Mouse (Mus musculus) intestine, embryonic 16.5 days (tissue): Measurements from ENCODE around the gene Cc2d1a. TPM values are rescaled to one million over a fixed set of nuclear protein-coding genes. Genes with fewer than 3 reads are reported as not detected.
A peak's percentile ranks its signal among the peaks of the same experiment; 100 is the strongest.

ENCODE experiments used
- ATAC-seq: fragments of 200-750 bp; cut with Nextera tagmentation; 2 replicates; pipeline ENCODE4 v1.8.0; 2017; ENCODE audit warnings: moderate TSS enrichment, moderate library complexity
- H3K27ac ChIP-seq: fragments of 300-500 bp; sonication (generic); 2 replicates; pipeline ENCODE4 v1.5.1; 2014; ENCODE audit warnings: mild to moderate bottlenecking, low read length
- H3K27me3 ChIP-seq: fragments of 300-500 bp; sonication (generic); replicated peaks from 2 replicates; pipeline ENCODE4 v1.6.1; 2014; ENCODE audit warnings: low read length, control low read depth, mixed read lengths; ENCODE audit not compliant: control insufficient read depth, insufficient read depth
- H3K36me3 ChIP-seq: fragments of 300-500 bp; sonication (generic); 2 replicates; pipeline ENCODE4 v1.6.1; 2014; ENCODE audit warnings: low read length, control low read depth; ENCODE audit not compliant: control insufficient read depth, insufficient read depth
- H3K4me1 ChIP-seq: fragments of 300-500 bp; sonication (generic); 2 replicates; pipeline ENCODE4 v1.6.1; 2014; ENCODE audit warnings: low read length, control low read depth, mixed read lengths; ENCODE audit not compliant: control insufficient read depth, insufficient read depth
- H3K4me2 ChIP-seq: fragments of 300-500 bp; sonication (generic); 2 replicates; pipeline ENCODE4 v1.6.1; 2014; ENCODE audit warnings: low read depth, low read length, control low read depth
- H3K4me3 ChIP-seq: fragments of 300-500 bp; sonication (generic); 2 replicates; pipeline ENCODE4 v1.5.1; 2014; ENCODE audit warnings: mild to moderate bottlenecking, low read length
- H3K9ac ChIP-seq: fragments of 300-500 bp; sonication (generic); 2 replicates; pipeline ENCODE4 v1.6.1; 2014; ENCODE audit warnings: low read depth, low read length
- H3K9me3 ChIP-seq: fragments of 300-500 bp; sonication (generic); 2 replicates; pipeline ENCODE4 v1.6.1; 2016; ENCODE audit warnings: low read length, control low read depth; ENCODE audit not compliant: control insufficient read depth
- WGBS: fragments of 180-500 bp; shearing (Covaris S2); extraction: QIAGEN DNeasy Blood & Tissue Kit; methylation state at CpG from one replicate; pipeline ENCODE4 v1.1.7; 2014; 5-methylcytosine and 5-hydroxymethylcytosine counted together
- polyA plus RNA-seq: library from polyadenylated mRNA; unstranded; fragments of >200 nt; fragmentation: Nextera tagmentation; extraction: Ambion mirVana; gene quantifications from 2 replicates; pipeline ENCODE4 v1.2.1, GENCODE M21; 2015

Gene Cc2d1a
- polyA plus RNA-seq, 1 experiment from 2014 or later, result 26.0 TPM

- 5% methylated on average over 14 of the region's 14 CpGs for WGBS
- Histone ChIP-seq H3K27me3 (no peaks in the 10 kb centered on the region), H3K27ac (peak overlapping the region; percentile 93), H3K4me1 (peaks cover 20% of the 10 kb centered on the region), H3K9ac (peak overlapping the region; percentile 91), H3K9me3 (no peaks in the 10 kb centered on the region), H3K36me3 (peaks cover 9% of the 10 kb centered on the region), H3K4me3 (peak overlapping the region; percentile 76), H3K4me2 (peak overlapping the region; percentile 86)
- ATAC-seq, result peak; percentile 91
These were observed 391 bp downstream of the Cc2d1a start for GRCm38 (mm10) chr8:84147324-84147766.

DNA sequence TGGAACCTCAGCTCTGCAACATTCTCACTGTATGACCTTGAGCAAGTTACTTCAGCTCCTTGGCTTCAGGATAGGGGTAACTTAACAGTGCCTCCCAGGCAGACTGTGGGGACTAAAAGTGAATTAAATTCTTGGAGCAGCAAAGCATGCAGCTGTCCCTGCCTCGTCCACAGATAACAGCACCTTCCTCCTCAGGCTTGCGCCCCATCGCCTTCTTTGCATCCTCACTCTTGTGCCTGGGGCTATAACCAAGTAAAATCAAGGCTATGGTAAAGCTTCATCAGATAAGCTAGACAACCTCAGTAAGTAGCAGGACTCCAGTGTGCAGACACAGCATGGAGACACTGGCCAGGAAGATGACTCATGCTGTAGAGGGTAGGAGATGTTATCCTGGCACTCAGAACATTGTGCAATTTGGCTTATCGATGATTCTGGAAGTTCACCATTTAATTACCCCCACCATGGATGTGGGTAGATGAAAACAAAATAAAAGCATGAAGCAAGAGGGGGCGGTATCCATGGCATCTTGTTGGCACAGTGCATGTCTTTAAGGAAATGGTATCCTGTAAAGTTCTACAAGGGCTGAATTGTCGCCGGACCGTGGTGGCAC is 3.0 kb downstream of the Cc2d1a start:
- H3K36me3 ChIP-seq, result peaks cover 12% of the 10 kb centered on the region
- H3K4me2 ChIP-seq, result no peak overlapping the region
- H3K27me3 ChIP-seq, result no peaks in the 10 kb centered on the region
- H3K9me3 ChIP-seq, result no peaks in the 10 kb centered on the region
- no peak overlapping the region for H3K9ac ChIP-seq
- 92% methylated on average over 8 of the region's 8 CpGs for WGBS
- H3K4me3 ChIP-seq, result no peak overlapping the region
- ATAC-seq, result no peak
- peaks cover 20% of the 10 kb centered on the region for H3K4me1 ChIP-seq
- H3K27ac ChIP-seq, result no peak overlapping the region

- no peak for ATAC-seq
- peaks cover 29% of the 10 kb centered on the region for H3K36me3 ChIP-seq
- 89% methylated on average over 4 of the region's 4 CpGs for WGBS
- H3K27me3 ChIP-seq, result no peaks in the 10 kb centered on the region
- no peak overlapping the region for H3K4me3 ChIP-seq
- no peak overlapping the region for H3K4me2 ChIP-seq
- no peaks in the 10 kb centered on the region for H3K4me1 ChIP-seq
- no peak overlapping the region for H3K27ac ChIP-seq
- H3K9ac ChIP-seq, result no peak overlapping the region
- H3K9me3 ChIP-seq, result no peaks in the 10 kb centered on the region
These were observed 6.9 kb downstream of the Cc2d1a start for GRCm38 (mm10) chr8:84140838-84141237.

DNA sequence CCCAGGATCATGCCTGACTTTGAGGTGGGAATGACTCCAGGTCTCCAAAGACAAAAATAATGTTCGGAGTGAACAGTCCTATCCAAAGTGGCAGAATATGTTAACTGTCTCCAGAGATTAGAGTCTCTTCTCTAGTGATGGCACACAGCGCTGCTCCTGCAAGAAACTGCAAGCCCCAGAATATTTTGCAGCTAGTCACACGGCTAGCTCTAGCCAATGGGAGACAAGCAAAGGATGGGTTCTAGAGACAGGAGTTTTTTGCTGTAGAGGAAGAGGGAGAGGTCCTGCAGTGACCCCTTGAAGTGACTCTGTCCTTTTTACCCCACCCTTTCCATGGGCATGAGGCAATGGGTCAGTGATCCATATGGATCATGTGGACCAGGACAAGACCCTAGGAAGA is 9.9 kb downstream of the Cc2d1a start:
- Histone ChIP-seq H3K4me3 (no peak overlapping the region), H3K36me3 (peaks cover 31% of the 10 kb centered on the region), H3K4me2 (no peak overlapping the region), H3K27ac (no peak overlapping the region), H3K27me3 (no peaks in the 10 kb centered on the region), H3K4me1 (no peaks in the 10 kb centered on the region), H3K9me3 (no peaks in the 10 kb centered on the region), H3K9ac (no peak overlapping the region)
- WGBS, result 85% methylated on average over 3 of the region's 3 CpGs
- ATAC-seq, result no peak

DNA sequence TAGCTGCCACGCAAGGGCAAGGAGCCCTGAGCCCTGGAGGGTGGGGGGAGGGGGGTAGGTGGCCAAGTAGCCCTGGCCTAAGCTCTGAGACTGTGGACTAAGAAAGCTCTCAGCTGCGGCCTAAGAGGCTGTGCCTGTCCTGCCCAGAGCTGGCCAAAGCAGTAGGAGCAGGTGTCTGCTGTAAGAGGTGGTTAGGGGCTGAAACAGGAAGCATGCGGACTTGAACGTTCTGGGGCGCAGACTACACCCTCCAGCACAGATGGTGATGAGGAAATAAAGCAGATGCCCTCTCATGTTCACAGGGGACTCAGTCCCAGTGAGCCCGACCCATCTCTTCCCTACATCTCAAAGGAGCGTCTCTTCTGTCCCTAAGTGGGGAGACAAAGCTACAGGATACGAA is 15.5 kb downstream of the Cc2d1a start:
- Histone ChIP-seq H3K27ac (no peak overlapping the region), H3K9me3 (no peaks in the 10 kb centered on the region), H3K36me3 (peaks cover 20% of the 10 kb centered on the region), H3K9ac (no peak overlapping the region), H3K4me3 (no peak overlapping the region), H3K27me3 (no peaks in the 10 kb centered on the region), H3K4me2 (no peak overlapping the region), H3K4me1 (no peaks in the 10 kb centered on the region)
- 90% methylated on average over 8 of the region's 8 CpGs for WGBS
- ATAC-seq, result no peak

GRCm38 (mm10) chr8:84130806-84131205 is 16.9 kb downstream of the Cc2d1a start:
- Histone ChIP-seq H3K4me1 (no peaks in the 10 kb centered on the region), H3K9ac (no peak overlapping the region), H3K4me3 (no peak overlapping the region), H3K27me3 (no peaks in the 10 kb centered on the region), H3K27ac (no peak overlapping the region), H3K9me3 (no peaks in the 10 kb centered on the region), H3K36me3 (peaks cover 14% of the 10 kb centered on the region), H3K4me2 (no peak overlapping the region)
- peak; percentile 12; the same call in 1 of the 2 replicates for ATAC-seq
- 44% methylated on average over 30 of the region's 30 CpGs for WGBS

- WGBS, result 66% methylated on average over 8 of the region's 8 CpGs
- H3K27me3 ChIP-seq, result no peaks in the 10 kb centered on the region
- H3K4me1 ChIP-seq, result no peaks in the 10 kb centered on the region
- H3K4me3 ChIP-seq, result no peak overlapping the region
- no peak overlapping the region for H3K4me2 ChIP-seq
- H3K27ac ChIP-seq, result no peak overlapping the region
- no peak for ATAC-seq
- no peak overlapping the region for H3K9ac ChIP-seq
- 0 out of 2 replicates have a peak, but pooled peaks cover 2% of the 10 kb centered on the region for H3K36me3 ChIP-seq
- H3K9me3 ChIP-seq, result no peaks in the 10 kb centered on the region
These were observed 19.5 kb downstream of the Cc2d1a start for GRCm38 (mm10) chr8:84128277-84128676.

GRCm38 (mm10) chr8:84127202-84127901 is 20.4 kb downstream of the Cc2d1a start:
- H3K36me3 ChIP-seq, result 0 out of 2 replicates have a peak, but pooled peaks cover 2% of the 10 kb centered on the region
- WGBS, result 69% methylated on average over 17 of the region's 17 CpGs
- no peak; the same call in 1 of the 2 replicates for ATAC-seq
- H3K4me1 ChIP-seq, result no peaks in the 10 kb centered on the region
- H3K27ac ChIP-seq, result no peak overlapping the region
- H3K4me3 ChIP-seq, result no peak overlapping the region
- no peaks in the 10 kb centered on the region for H3K27me3 ChIP-seq
- no peak overlapping the region for H3K9ac ChIP-seq
- no peak overlapping the region for H3K4me2 ChIP-seq
- H3K9me3 ChIP-seq, result no peaks in the 10 kb centered on the region

DNA sequence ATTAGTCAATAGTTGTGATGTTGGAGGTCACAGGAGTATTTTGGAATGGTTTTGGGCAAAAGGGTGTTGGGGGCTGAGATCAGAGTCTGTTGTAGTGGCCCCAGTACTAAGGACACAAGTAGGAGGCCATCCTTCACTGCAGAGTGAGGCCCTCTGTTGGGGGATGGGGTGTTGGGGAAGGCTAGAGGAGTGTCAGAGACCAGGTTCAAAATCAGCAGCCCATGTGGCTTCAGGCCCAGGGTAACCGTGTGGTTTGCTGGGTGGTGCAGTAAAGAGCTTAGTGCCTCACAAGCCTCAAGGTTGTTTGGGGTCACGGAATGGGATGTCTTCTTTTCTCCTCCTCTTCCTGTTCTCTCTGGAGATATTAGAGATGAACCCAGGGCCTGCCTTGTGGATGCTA is 21.0 kb downstream of the Cc2d1a start:
- H3K36me3 ChIP-seq, result no peaks in the 10 kb centered on the region
- no peak overlapping the region for H3K4me2 ChIP-seq
- ATAC-seq, result no peak
- no peaks in the 10 kb centered on the region for H3K4me1 ChIP-seq
- no peaks in the 10 kb centered on the region for H3K9me3 ChIP-seq
- H3K9ac ChIP-seq, result no peak overlapping the region
- no peak overlapping the region for H3K27ac ChIP-seq
- no peak overlapping the region for H3K4me3 ChIP-seq
- 69% methylated on average over 2 of the region's 2 CpGs for WGBS
- no peaks in the 10 kb centered on the region for H3K27me3 ChIP-seq
